Mouse (Mus musculus) ES-CJ7 (cell line): ENCODE measurements at regions not wholly inside any gene's neighbourhood (a gene's known extent, or its start where the extent isn't known, plus 50 kb on each side); places are given as distances from the start of the nearest gene placed in this dataset.
A peak's percentile ranks its signal among the peaks of the same experiment; 100 is the strongest.

Experiments used
- DNase-seq: peaks from one replicate; pipeline ENCODE4 v3.0.0; 2011; ENCODE audit warnings: low read depth, low spot score

DNA sequence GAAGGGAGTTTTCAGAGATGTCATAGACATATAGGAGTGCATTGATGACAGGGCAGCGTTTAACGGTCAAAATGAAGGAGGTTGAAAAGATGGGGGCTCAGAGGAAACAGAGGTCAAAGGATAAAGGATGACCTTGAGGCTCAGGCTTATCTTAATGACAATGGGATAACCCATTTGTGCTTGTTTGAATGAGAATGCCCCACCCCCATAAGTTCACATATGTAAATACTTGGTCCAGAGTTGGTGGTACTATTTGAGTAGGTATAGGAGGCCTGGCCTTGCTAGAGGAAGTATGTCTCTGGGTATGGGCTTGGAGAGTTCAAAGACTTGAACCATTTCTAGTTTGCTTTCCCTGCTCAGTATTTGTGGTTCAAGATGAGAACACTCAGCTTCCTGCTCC, 237.4 kb upstream of the Fbxl7 start:
- peak; percentile 90 for DNase-seq

DNA sequence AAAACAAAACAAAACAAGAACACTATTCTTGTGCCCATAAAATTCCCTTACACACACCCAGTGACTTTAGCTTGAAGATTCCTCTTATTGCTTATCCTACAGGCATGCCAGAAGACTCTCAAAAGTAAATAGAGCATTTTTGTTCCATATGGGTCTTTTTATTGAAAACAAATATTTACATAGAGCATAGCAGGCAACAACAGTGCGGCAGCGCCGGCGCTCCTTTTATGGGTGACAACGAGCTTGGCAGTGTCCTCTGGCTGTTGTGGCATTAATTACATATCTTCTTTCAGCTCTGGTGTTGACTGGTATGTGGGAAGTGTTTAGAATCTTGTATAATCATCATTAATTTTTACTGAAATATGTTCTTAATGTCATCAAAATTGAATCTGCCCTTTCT, 242.2 kb upstream of the Fbxl7 start:
- no peak for DNase-seq

DNA sequence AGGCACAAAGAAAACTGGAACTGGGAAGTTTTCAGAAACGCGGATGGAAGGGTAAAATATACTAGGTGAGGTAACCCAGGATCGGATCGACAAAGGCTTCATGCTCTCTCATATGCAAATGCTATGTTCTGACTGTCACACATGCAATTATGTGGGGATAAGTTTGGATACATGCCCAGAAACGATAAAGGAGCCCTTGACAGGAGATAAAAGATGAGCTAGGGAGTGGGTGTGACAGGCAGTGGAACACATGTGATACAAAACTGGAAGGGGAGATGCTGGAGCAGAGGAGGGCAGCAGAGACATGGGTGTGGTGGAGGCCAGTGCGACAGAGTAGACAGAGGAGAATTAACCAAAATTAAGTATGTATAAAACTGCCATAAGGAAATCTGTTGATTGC, 250.5 kb upstream of the Fbxl7 start:
- DNase-seq, result no peak

DNA sequence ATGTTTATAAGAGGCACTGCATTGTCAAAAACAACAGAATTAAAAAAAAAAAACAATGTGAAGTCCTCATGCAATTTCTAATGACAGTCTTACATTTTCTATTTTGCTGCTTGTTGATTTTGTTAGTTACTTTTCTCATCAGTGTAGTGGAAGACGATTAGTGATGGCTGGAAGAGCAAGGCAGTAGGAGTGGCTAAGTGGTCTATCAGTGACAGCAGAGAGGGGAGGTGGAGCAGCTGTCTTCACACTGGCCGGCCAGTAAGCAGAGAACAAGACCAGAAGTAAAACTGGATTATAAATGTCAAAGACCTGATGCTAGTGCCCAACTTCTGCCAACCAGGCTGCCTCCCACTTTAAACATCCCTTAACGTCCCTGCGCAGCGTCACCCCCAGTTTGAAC, 265.6 kb upstream of the Fbxl7 start:
- no peak for DNase-seq

DNA sequence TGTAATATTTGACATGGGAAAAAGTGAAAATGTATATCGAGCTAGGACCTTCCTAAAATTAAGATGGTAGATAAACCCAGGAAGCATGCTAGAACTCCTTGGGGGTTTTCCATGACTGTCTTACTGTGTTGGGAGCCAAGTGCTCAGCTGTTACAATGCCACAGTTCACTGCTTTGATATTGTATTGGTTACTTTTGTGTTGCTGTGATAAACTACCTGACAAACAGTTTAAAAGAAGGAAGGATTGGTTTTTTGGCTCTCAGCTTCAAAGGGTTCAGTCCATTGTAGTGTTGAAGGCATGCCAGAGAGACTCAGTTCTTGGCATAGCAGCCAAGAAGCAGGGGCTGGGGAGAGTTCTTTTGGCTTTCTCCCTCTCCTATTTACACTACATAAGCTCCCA, 272.1 kb upstream of the Fbxl7 start:
- DNase-seq, result no peak

DNA sequence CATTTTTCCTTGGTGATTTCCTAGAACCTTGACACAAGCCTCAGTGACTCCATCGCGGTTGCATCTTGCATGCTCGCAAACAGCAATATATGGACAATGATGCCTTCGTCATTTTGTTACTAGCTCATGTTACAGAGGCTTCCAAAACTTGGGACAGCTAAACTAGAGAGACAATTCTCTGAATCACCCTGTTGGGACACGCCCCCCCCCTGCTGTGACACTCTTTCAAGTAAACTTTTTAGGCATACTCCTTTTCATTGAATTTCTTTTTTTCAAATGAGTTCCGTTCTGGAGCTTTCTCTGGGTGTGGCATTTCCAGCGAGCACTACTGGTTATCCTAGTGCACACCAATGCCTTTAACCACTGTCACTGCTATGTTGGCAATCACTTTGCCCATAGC, 274.5 kb upstream of the Fbxl7 start:
- DNase-seq, result peak; percentile 31

DNA sequence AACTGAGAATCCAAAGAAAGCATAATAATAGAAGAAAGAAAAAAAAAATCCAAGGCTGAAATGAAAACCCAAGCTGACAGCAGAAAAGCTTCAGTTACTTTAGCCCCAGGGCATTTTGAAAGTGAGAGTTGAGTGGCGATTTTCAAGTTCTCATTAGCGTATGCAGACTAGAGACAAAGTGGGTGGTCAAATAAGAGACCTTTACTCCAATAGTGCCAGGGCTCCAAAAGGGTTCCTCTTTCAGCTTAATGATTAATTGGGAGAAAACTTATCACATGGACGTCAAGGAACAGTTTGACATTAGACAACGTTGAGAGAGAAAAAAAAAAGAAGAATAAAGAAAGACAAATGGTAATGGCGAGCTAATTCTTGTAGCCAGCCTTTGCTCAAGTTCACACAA, 278.1 kb upstream of the Fbxl7 start:
- DNase-seq, result peak; percentile 5

DNA sequence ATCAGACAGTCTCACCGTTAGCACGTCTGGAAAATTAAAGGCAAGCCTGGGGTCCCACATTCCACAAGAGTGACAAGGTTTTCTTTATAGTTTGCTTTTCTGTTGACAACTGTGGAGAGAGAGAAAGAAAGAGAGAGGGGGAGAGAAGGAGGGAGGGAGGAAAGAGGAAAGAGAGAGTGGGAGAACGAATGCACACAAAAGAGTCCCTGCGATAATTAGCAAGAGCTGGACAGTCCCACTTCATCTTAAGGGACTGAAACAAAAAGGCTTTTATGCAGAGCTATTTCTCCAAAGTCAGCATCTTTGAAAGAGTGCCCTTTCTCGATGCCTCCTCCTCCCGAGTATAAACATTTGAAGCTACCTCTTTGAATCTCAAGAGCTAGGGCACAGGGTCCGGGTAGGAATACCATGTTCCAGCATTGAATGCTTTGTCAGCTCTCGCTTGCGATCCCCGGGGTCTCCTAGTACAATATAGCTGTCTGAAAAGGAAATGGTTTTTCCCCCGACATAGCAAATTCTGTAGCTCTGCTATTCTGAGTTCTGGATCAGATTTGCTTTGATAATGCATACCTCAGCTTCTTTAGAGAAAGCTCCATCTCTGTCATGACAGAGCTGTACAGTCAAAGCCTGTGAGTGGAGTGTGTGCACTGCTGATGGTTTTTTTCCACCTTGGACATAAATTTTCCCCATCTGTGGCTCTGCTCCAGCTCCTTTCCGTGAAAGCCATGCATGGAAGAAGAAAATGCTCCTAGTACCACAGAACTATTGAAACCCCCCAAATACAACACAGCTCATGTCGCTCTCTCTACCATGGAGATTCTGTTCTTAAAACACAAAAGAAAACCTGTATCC, 282.9 kb upstream of the Fbxl7 start:
- no peak for DNase-seq

DNA sequence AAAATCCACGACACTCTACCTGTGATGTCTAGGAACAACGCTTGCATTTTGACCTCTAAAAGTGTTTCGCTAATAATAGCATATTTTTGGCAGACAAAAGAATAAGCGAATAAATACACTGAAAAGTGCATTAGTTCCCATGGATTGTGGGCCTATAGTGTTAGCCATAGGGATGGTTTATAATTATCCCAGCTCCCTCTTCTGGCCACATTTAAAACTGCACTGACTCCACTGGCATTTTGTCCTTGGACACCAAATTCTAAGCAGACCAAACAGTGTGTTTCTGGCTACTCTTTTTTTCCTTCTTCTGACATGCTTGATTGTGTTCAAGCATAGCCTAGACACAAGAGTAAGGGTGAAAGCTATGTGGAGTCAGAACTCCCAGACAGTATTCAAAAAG, 276.8 kb upstream of the Ank start:
- peak; percentile 31 for DNase-seq

DNA sequence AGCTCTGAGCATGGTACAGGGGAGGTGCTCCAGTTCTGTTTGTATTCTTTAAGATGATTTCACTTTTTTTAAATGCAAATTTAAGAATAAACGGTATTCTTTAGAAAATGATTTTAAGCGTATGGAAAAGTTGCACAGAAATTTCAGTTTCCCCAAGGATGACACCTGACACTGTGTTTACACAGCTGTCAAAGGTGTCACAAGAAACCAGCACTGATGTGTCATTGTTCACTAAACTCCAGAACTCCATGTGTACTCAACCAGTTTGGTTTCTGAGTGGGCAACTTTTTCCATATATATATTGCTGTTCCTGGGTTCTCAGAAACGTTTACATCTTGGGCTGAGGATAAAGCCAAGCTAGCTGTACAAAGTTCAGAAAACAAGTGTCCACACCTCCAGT, 265.0 kb upstream of the Ank start:
- DNase-seq, result no peak

DNA sequence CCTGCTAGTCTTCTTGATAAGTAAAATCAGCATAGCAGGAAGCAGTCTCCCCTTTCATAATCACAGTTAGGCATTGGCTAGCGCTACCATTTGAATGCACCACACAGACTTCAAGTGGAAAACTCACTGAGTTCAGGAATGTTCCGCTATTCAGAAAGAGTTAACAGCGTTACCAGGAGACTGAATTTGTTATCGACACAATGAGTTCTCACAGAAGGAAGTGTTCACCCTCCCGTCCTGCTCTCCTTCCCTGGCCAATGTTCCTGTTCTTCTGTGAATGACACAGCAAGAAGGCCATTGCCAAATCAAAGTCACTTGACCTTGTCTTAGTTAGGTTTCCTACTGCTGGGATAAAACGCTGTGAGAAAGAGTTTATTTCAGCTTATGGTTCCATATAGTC, 261.6 kb upstream of the Ank start:
- DNase-seq, result no peak

DNA sequence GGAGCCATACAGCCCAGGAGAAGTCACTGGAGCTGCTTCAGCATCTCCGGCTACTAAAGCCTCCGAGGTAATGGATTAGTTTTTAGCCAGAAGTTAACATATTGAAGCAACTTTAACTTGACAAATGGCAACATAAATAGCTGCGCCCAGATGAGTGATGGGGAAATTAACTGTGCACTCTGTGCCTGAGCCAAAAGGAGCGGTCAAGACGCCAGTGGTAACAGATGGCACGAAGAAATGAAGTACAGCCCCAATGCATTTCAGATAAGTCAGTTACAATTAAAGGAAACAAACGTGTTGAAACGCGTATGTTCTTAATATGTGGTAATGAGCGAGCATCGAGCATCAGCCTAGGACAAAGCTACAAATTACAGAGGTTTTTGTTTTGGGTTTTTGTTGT, 259.0 kb upstream of the Ank start:
- no peak for DNase-seq

DNA sequence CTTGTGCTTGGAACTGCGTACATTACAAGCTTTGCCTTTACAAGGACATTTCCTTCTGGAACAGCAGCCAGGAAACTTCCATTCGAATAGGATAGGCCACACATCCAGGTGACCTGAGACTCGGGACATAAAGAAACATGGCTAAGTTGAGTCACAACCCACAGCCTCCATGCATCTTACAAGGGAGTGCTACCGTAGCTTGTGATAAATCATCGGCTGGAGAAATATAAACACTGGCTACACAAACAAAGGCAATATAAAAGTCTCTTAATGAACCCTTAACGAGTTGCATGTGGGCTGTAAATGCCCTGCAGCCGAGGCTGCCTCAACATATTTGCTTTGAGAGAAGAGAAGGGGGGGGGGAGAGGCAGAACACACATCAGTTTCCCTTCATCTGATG, 250.1 kb upstream of the Ank start:
- DNase-seq, result no peak

DNA sequence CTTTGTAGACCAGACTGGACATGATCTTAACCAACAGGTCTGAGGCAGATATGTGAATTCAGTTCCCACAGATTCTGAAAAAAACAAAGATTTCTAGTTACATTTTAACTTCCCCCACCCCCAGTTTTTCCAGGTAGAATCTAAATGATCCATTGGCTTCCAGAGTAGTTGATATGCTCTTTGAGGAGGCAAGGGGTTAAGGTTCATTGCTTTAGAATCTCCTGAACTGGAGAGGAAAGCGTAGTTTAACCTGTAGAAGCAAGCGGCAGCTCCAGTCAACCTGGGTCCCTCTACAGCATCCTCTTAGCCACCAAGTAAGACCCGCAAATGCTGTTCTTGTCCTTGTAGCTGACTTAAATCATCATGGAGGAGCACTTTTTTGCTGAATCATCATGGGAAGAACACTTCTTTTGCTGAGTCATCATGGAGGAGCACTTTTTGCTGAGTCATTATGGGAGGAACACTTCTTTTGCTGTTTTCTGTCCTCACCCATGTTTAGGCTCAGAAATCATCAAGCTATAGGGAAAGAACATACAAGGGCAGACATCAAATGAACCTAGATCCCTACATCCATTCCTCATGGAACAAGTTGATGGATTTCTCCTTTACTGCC, 247.2 kb upstream of the Ank start:
- no peak for DNase-seq

DNA sequence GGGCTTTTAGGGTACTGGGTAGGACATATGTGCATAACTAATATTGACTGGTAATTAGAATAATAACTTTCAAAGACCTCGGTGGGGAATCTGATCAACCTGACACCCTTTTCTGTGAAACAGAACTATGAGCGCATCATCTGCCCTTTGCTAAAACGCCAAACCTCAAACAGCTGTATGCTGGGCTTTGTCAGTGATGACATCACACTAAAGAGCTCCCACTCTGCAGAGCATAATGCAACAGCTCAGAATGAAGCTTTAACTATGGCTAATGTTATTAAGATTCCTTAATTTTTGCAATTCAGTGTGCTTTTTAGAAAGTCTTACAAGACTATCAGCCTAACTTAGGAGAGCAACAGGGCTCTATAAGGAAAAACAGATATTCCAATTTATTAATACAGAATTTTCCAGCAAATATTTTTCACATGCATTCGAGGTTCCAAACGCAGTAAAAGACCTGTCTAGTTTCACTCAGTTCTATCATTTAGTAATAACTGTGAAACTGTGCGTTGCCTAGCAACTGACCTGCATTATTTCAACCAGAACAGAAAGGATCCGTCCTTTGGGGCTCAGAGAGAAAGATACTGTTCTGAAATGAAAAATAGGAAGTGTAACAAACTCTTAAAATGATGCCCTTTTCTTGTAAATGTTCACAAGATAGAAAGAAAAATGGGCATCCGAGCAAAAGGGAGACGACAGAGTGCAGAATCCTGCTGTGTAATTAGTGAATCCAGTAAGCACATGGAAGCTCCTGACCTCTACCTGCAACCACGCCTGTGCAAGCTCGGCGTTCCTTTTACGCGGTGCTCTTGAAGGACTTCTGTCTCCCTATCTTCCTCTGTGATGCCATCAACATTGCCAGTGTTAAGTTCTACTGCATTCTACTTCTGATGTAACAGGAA, 242.6 kb upstream of the Ank start:
- DNase-seq, result no peak

DNA sequence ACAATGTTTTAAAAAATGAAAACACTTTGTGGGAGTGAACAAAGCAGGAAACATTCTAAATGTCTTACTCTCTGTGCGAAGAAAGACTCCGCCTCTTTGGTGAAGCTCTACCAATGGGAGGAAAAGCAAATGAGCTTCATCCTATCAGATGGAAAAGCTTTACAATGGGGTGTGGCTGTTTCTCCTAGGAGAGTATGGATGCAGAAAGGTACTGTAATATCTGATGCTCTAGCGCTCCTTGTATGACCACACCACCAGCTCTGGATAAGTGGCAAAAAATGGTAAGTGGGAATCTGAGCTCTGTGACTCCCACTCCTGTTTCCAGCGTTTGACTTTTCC, 242.0 kb upstream of the Ank start:
- DNase-seq, result no peak

DNA sequence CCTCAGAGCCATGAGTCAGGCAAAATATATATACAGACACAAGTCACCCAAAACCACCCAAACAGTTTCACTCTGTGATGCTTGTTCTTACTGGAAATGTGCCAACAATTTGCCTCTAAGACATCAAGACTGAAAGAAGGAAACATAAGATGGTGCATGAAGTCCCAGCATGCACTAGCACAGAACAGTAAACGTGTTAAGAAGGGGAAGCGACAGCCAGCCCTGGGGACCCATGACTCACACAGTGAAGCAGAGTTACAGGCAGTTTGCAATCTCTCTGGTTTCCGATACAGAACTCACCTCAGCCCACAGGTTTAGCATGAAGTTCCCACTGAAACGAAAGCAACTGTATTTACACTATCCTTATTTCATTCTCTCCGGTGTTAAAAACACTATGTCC, 233.7 kb upstream of the Ank start:
- no peak for DNase-seq

DNA sequence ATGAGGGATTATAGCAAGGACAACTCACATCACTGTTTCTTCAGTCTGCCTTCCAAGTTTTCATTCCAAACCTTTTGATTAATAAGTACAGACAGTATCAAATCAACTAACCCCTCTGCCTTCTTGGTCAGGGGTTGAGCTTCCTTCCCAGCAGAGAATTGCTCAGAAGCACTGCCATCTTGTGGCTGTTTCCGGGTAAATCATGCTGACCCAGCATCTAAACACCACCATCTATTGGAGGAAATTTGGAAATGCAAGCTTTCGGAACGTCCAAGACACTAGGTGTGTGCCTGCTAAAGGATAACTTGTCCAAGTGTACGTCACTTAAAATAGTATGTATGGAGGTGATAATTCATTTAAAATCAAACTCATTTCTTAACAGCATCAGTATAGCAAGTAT, 231.7 kb upstream of the Ank start:
- peak; percentile 76 for DNase-seq

DNA sequence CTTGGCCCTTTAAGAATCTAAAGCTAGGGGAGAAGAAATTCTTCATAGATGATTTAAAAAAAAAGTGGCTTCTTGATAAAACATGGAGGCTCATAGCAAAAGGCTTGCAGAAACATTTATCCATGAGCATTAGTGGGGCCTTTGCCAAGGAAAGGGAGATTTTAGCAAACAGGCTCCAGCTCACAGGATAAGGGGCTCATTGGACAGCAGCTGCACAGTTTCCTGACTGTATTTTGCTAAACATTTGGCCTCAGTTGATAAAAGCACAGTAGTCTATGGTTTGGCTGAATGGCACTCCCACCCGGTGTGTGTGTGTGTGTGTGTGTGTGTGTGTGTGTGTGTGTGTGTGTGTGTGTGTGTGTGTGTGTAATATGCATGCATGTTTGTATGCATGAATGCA, 228.2 kb upstream of the Ank start:
- no peak for DNase-seq

DNA sequence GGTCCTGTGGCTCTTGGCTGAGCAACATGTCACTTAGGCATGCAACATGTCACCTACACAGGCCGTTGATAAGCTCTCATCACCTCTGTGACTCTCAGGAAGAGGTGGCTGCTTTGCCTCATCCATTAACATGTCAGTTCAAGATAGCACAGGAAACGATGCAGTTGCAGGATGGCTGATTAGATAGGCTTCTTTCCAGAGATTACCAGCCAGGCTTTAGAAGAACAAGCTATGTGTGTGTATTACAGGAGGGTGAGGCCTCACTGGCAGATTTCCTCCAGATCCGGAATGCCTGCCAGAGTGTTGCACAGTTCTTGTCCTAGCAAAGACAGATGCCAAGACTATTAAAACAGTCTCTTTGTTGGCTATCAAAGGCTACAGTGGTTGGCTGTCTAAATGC, 220.2 kb upstream of the Ank start:
- no peak for DNase-seq

DNA sequence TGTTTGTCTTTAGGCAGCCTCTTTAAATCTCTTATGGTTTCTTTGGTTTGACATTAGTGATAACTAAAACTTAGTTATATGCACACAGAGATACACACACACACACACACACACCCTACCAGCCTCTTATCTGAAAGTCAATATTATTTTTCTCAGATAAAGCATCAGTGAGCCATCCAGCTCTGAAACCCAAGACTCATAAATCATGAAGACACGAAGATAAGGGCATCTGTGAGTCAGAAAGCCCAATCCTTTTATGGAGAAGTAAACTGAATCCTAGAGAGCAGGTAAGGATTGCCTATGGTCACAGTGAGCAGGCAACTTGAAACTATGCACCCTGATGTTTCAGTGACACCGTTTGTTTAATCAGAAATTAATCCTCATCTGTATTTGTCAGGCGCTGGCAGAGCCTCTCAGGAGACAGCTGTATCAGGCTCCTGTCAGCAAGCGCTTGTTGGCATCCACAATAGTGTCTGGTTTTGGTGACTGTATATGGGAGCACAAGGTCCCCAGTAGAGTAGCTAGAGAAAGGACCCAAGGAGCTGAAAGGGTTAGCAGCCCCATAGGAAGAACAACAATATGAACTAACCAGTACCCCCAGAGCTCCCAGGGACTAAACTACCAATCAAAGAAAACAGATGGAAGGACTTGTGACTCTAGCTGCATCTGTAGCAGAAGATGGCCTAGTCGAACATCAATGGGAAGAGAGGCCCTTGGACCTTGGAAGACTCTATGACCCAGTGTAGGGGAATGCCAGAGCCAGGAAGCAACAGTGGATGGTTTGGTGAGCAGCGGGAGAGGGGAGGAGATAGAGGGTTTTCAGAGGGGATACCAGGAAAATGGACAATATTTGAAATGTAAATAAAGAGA, 207.3 kb upstream of the Ank start:
- no peak for DNase-seq

DNA sequence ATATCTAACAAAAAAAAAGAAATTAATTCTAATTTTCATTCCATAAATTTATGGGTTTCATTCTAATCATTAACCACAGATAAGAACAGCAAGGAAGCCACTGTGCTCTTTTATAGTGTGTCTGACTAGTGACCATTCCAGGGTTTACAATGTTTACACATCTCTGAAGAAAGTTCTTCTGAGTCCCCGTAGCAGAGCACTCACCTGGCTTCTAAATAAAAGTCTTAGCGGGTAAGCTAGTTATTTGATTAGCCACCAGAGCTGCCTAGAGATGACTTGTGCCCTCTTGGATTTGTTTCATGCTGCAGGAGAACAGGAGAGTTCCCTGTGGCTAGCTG, 206.7 kb upstream of the Ank start:
- no peak for DNase-seq
